Mouse (Mus musculus) ES-Bruce4 (cell line): ENCODE measurements around the gene Cyp2j12.
"Not testable (repeated sequence)": the region's sequence is repeated elsewhere in the genome, so short reads cannot be mapped to it uniquely, and the experiment has no call there.

Experiments
- CTCF ChIP-seq: IDR thresholded peaks from one replicate; pipeline ENCODE4 v1.8.1; 2011; ENCODE audit warnings: low read depth, low read length
- EP300 ChIP-seq: IDR thresholded peaks from 2 replicates; pipeline ENCODE4 v1.6.1; 2011; ENCODE audit warnings: low read depth, low read length; ENCODE audit not compliant: insufficient read depth
- POLR2A ChIP-seq: IDR thresholded peaks from one replicate; pipeline ENCODE4 v1.8.1; 2011; ENCODE audit warnings: low read length; ENCODE audit not compliant: insufficient read depth

GRCm38 (mm10) chr4:96188146-96188545 lies 47.2 kb upstream of the Cyp2j12 start:
- not testable (repeated sequence) for TF ChIP-seq CTCF, EP300, POLR2A
